Mouse (Mus musculus): ENCODE measurements around the gene 9330161L09Rik.
A peak's percentile ranks its signal among the peaks of the same experiment; 100 is the strongest.
"Not testable (repeated sequence)": the region's sequence is repeated elsewhere in the genome, so short reads cannot be mapped to it uniquely, and the experiment has no call there.

The 9330161L09Rik gene

DNA sequence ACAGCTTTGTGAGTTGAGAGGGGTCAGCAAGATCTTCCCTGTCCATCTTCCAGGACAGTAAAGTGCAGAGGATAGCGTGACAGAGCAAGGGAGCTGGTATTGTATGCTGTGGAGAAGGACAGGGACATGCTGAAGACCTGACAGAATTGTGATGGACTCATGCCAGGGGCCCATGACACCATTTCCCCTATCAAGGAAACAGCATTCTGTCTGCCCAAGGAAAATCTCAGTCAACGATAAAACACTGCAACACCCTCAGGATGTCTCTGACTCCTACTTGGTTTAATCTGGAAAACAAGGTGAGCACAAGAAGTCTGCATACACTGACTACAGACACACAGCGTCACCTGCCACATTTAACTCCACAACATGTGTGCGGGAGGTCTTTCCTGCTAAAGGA, at the start of gene 9330161L09Rik:
TSS of gene 9330161L09Rik (minus strand) at position 101 of the 400 bp plus-strand sequence.
- no peak for DNase-seq (ENCODE audit: low read depth)

DNA sequence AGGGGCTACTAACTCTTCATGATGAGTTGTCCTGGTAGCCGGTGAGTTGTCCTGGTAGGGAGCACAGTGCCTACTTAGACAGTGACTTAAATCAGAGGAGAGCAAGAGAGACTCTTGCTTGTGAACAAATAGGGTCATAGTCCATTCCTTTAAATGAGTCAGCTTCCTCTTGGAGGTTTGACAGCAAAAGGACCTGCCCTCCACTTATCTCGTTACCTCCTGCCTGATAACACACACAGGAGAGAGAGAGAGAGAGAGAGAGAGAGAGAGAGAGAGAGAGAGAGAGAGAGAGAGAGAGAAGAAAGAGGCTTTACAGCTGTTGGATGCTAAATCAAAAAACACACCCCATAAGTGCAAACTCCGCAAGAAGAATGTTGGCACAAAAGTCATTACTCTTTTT, 49.5 kb upstream of the 9330161L09Rik start, which contains the start of gene Ifi27l2b:
TSS of gene Ifi27l2b (minus strand) at position 84 of the 400 bp plus-strand sequence.
- DNase-seq (ENCODE audit: low read depth) = peak; percentile 63

DNA sequence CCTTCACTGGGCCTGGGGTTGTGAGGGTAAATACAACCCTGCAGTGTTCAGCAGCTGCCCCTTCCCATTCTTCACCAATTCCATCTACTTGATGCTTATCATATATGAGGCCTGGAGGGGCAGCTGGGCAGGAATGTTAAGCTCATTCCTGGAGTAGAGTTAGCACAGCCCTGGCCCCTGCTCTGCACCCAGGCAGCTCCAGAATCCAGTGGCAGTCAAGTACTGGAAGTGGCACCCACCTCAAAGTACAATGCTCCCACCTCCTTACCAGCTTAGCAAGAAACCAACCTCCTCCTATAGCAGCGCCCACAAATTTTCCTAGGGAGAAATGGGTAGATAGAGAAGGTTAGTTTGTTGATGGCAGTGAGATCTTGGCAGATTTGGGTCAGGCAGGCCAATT, 49.1 kb upstream of the 9330161L09Rik start:
- not testable (repeated sequence) for DNase-seq (ENCODE audit: low read depth)

DNA sequence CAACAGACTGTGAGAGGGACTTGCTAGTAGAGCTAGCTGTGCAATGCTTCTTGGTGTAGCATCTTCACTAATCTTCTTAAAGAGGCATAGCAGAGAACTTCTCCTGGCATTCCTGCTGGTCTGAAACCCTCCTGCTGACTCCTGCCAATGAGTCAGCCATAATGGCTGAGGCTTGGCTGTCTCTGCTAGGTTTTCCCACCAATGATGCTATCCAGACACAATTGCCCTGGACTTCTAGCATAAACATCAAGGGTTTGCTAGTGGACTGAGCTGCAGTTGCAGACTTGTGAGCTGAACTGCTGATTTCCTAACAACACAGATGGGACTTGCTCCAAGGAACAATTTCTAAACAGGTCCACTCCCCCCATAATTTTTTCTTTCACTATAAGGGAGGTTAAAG, 45.7 kb upstream of the 9330161L09Rik start:
- no peak for DNase-seq (ENCODE audit: low read depth)

DNA sequence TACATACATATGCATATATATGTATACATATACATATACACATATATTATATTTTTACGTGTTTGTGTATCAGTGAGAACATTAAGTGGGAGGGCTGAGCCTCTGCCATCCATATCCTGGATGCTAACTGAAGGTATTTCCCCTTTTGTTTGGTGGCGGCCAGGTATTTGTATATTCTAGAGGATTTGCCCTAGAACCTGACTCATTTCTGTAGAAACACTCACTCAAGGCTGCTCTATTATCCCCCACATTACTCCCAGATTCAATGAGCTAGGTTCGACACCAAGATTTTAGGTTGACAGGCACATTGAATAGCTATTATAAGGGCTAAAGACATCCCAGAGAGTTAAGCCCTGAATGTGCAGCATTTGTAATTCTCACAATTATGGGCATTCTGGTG, 37.4 kb upstream of the 9330161L09Rik start:
- DNase-seq (ENCODE audit: low read depth) = no peak

DNA sequence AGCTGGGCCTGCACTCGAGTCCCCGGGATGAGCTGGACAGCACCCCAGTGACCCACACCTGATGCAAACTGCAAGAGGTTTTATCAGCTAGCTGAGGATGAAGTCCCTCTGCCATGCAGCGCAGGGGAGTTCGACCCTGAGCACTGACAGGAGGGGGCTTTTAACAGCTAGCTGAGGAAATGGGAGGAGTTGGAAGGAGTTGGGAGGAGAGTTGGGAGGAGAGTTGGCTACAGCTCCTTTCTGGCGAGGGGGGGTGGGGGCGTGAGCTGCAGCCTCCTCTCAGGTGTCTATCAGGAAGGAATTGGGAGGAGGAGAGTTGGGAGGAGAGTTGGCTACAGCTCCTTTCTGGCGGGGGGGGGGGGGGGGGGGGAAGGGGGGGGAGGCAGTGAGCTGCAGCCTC, 36.6 kb upstream of the 9330161L09Rik start:
- not testable (repeated sequence) for DNase-seq (ENCODE audit: low read depth)

DNA sequence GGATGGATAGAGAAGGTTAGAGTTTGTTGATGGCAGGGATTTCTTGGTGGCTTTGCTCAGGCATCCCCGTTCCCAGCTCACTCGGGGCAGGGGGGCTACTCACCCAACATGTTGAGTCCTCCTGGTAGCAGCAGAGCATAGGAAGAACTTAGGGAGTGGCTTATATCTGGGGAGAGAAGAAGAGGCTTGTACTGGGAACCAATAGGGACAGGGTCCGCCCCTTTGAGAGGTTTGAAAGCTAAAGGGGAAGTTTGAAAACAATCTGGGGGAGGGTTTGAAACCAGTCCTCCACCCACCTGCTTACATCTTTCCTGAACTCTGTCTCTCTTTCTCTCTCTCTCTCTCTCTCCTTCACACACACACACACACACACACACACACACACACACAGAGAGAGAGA, 35.9 kb upstream of the 9330161L09Rik start, which contains the start of gene Ifi27l2a:
TSS of gene Ifi27l2a (minus strand) at position 157 of the 400 bp plus-strand sequence.
- peak; percentile 36 for DNase-seq (ENCODE audit: low read depth)

DNA sequence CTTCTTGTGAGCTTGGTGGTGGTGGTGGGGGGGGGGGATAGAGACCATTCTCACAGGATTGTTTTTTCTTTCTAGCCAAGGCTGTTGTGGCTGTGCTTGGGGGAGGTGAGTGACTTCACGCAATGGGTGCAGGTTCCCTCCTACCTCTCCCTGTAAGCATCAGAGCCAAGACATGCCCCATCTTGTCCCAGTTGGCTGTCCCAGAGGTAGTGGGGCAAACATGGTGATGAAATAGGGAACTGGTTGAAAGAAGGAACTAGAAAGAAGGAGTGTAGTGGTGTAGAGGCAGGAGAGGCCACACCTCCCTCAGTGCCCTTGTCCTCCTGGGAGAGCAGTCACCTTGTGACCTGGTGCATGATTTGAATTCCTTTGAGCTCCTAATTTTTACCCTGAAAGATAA, 30.0 kb upstream of the 9330161L09Rik start:
- DNase-seq (ENCODE audit: low read depth) = no peak

DNA sequence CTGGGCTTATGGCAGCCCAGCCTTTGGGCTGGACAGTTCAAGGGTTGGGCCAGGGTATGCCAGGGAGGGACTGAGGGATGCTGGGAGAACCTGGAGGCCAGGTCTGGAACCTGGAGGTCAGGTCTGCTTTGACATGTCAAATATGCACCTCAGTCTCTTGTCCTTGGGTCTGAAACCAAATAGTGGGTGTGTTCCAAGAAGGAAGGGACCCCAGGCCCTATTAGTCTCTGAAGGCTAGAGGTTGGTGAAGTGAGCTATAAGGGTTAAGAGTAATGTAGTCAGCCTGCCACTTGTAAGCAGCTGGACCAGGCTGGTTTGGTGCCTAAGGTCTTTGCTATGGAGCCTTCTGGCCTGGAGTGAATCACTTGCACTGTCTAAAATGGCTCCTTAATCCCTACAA, 27.2 kb upstream of the 9330161L09Rik start:
- DNase-seq (ENCODE audit: low read depth) = no peak

DNA sequence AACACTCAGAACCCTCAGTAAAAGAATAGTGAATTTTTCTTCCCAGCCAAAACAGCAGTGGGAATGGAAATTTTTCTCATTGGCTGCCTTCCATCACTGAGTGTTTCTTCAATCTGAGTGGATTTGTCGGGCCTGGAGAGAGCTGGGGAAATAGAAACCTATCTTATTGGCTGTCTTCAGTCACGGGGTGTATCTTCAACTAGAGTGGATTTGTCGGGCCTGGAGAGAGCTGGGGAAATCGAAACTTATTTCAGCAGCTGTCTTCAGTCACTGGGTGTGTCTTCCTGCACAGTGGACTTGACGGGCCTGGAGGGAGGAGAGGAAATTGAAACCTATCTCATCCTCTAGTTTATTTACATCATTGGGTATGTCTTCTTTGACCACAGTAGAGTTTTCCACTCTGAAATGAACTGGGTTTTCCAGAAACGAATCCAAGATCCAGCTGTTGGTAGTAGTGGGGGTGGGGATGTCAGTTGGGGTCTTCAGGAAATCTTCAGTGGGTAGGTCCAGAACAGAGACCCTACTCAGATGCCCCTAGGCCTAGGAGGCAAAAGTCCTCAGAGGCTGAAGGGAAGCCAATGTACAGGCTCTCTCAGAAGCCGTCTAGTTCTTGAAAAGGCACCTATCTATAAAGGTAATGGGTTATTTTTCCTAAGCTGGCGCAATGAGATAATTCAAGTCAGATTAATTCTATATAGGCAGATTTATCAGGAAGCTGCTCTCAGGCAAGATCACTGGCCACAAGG, 26.5 kb upstream of the 9330161L09Rik start, which contains the start of gene Ifi27:
TSS of gene Ifi27 (plus strand) at position 226 of the 746 bp plus-strand sequence.
- peak; percentile 95 for DNase-seq (ENCODE audit: low read depth)

DNA sequence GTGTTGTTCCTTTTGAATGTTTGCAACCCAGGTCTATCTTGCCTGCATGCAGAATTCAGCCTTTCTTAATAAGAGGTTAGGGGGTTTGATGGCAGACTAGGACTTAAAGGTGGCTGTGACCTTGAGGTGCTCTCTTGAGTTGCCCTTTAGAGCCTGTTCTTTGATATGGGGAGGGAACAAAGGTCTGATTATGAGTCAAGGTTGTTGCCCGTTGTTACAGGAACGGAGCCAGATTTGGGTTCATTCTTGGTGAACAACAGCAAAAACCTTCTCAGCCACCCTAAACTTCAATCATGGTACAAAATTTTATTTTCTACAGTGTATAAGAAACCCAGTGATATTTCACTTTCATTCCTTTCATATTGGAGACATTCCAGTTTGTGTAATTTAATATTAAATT, 25.8 kb upstream of the 9330161L09Rik start:
- no peak for DNase-seq (ENCODE audit: low read depth)

DNA sequence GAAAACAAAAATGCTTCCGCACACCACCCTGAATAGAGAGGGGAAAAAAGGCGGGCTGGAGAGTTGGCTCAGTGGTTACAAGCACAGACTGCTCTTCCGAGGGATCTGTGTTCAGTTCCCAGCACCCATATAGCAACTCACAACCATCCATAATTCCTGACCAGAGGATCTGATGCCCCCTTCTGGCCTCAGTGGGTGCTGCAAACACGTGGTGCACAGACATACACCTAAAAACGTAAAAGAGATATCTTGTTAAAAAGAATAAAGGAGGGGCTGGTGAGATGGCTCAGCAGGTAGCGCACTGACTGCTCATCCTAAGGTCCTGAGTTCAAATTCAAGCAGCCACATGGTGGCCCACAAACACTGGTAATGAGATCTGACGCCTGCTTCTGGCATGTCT, 19.1 kb upstream of the 9330161L09Rik start:
- no peak for DNase-seq (ENCODE audit: low read depth)

DNA sequence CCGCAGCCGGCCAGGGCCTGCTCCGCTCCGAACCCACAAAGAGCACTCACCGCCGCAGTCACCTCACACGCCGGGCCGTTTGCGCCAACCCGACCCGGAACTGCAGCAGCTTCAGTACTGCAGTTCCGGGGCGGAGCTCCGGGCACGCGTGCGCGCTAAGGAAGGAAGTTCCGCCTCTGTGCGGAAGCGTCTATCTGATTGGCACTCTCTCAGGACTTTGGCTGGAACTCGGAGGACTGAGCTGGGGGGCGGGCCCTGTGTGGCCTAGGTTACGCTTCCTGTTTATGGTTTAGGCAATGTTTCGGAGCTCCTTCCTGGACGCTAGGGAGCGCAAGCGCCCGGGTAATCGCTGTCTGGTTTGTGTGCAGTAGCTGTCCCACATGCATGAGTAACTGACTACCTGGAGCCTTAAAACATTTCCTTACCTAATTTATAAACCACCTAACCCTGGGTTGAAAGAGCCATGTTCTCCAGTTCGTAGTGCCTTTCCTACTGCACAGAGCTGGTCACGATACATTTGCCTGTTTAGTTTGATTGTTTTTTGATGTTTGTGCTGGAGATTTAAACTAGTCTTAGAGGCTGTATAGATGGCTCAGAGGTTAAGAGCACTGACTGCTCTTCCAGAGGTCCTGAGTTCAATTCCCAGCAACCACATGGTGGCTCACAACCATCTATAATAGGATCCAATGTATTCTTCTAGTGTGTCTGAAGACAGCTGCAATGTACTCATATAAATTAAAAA, 18.3 kb upstream of the 9330161L09Rik start, which contains the start of gene Ddx24:
TSS of gene Ddx24 (minus strand) at position 102 of the 742 bp plus-strand sequence.
- DNase-seq (ENCODE audit: low read depth) = peak; percentile 99

DNA sequence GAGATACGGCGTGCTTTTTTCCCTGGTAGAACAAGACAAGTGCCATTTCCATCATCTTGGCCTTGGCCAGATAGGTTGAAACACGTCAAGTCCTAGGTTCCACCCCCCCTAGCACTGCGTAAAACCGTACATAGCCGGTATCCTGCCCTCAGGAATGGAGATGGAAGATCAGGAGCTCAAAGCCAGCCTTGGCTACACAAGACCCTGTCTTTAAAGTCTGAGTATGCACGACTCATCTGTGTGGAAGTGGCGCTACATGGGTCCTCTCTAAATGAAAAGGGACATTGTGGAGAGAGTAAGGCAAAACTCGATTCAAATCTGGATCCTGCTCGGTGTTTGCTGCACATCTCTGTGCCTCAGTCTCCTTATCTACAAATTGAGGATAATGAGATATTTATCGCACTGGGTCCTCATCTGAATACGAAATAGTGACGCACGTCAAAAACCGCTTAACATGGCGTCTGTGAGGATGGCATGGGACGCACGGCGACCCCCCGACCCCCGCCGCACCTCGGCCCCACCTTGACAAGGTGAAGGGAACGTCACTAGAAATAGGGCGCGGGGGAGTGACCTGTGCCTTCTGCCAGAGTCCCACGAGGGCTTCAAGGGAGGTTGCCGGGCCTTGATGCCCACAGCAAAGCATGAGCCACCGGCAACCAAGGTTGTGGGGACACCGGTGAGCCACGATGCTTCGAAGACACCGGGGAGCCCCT, 17.6 kb upstream of the 9330161L09Rik start:
- DNase-seq (ENCODE audit: low read depth) = no peak

DNA sequence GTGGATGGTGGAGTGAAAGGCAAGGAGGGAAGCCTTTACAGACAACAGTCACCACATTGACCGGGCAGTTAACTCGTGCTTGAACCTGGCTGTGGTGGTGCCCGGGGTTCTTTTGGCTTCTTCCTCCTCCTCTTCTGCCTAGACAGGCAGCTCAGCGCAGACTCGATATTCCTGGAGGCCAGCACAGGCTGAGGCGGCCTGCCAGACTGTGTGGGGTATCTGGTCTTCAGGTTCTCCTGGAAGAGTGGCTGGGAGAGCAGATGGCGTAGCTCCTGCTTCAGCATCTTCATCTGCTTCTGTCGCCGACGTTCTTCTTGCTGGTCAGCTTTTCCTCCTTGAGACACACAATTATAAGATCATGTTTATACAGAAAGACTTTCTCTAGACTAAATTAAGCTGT, 524 bp upstream of the 9330161L09Rik start:
- DNase-seq (ENCODE audit: low read depth) = no peak

DNA sequence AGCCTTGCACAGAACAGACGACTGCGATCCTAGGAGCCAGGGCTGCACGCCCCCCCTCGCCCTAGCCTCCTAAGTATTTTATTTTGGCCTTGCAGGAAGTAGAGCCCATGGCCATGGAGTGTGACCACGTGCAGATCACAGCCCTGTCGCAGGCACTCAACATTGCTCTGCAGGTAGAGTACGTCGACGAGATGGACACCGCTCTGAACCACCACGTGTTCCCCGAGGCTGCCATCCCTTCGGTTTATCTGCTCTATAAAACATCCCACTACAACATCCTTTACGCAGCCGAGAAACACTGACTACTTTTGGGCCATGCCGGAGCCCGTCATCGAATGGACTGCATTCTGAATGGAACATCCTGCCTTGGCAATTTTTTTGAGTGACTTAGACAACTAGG, 3.5 kb downstream of the 9330161L09Rik start:
- no peak for DNase-seq (ENCODE audit: low read depth)

DNA sequence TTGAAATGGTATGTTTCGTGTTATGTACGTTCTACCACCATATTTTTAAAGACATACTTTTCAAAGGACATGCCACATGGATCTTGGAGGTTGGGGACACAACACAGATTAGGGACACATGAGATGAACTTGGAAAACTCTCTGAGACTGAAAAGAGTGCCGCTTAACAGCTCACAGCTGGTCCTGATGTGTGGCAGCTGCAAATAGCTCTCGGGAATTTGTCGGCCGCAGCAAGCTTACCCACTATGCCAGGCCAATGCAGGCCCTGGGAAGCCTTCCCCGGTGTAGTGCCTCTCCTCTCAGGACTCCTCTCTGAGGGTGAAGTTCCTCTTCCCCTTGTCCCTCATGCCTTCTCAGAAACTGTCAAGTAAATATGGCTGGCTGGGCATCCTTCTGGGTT, 10.9 kb downstream of the 9330161L09Rik start:
- no peak for DNase-seq (ENCODE audit: low read depth)

DNA sequence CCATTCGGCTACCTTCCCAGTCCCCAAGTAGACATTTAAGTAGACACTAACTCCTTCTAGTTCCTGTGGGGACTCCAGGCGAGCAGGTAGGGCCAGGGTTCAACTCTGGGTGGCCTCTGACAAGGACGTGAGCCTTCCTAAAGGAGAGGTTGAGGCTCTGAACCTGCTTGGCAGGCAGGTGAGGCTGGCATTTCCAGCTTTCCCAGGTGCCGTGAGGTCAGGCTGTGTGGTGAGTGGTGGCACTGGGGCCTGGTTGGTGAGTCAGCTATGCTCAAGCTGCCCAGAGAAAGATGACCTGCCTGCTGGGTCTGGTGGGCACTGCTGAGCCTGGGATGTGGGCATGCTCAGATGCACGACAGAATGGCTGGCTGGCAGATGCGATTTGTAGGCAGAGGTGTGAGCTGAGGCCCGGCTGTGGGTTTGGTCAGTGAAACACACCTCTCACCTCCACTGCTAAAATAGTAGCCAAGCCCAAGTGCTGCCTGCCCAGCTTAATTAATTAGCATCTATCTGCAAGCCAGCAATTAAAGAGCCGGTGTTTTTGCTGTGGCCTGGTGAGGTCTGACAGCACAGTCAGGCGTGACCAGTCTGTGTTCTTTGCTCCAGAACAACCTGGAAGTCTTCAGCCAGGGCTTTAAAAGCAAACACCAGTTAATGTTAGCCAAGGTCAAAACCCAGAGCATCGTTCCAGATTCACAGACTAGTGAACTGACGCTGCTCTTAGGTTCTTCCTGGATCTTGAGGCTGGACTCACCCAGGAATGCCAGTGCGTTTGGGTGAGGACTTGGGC, 11.9 kb downstream of the 9330161L09Rik start:
- DNase-seq (ENCODE audit: low read depth) = no peak

DNA sequence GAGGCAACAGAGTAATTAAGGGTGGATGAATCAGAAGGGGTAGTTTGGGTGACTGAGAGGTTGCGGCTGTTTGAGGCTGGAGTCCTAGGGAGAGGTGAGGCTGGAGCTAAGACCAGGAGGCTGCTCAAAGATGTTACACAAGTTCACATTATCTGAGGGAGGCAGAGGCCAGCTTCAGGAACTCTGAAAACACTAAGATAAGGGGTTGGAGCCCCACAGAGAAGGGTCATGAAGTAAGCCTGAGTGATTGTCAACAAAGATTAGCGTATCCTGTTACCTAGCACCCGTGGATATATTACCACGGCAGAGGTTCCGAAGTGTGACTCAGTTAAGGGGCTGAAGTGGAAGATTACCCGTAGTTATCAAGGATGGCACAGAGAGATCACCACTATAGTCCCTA, 14.1 kb downstream of the 9330161L09Rik start:
- DNase-seq (ENCODE audit: low read depth) = peak; percentile 94

DNA sequence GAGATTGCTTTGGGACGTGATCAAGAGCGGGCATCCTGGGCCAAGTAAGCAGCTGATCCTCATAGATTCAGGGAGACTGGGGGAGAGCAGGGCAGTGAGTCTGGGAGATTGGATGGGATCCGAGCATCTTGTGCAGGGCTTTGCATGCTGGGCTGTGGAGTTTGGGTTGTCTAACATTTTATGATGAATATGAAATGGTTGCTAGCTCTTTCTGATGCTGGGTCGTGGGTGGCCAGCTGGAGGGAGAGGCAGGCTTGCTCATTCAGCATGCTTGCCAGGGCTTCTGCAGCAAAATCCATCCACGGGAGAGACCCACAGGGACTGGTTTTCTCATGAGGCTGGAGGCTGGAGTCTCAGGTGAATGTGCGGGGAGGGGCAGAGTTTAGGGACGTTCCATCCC, 16.5 kb downstream of the 9330161L09Rik start:
- no peak for DNase-seq (ENCODE audit: low read depth)

DNA sequence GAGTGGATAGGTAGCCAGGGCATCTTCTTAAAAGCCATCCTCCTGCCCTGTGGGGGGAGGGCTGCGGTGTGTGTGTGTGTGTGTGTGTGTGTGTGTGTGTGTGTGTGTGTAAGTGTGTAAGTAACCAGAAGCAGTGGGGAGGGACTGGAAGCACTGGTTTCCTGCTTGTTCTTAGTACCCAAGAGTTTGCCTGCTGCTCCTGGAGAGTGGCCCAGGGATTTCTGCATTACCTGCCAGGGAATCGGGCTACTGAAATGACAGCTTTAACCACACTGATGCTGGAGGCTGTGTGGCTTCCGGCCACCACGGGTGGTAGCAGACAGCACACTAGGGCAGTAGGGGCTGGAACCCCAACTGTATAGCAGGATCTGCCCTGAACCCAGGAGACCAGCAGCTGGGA, 17.6 kb downstream of the 9330161L09Rik start:
- no peak for DNase-seq (ENCODE audit: low read depth)

DNA sequence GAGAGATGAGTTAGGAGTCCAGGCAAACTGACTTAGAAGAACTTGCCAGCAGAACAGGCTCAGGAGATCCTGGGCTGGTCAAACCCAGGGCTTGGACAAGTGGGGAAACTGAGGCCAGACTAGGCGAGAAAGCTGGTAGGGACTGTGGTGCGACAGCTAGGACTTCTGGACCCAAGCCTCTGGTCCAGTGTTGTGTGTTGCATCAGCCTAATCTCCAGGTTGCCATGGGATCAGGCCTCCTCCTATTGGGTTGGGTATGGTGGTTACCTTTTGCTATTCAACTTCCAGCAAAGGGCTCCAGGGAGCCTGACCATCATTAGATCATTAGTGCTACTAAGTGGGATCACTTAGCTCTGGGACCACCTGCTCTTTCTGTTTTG, 18.3 kb downstream of the 9330161L09Rik start:
- DNase-seq (ENCODE audit: low read depth) = no peak
